Mouse (Mus musculus) testis, postnatal 14 days (tissue): ENCODE data around the gene Tmem115.

ENCODE experiments used
- DNase-seq: peaks from one replicate; pipeline ENCODE4 v3.0.0; 2021; ENCODE audit warnings: low spot score

Gene Tmem115

DNA sequence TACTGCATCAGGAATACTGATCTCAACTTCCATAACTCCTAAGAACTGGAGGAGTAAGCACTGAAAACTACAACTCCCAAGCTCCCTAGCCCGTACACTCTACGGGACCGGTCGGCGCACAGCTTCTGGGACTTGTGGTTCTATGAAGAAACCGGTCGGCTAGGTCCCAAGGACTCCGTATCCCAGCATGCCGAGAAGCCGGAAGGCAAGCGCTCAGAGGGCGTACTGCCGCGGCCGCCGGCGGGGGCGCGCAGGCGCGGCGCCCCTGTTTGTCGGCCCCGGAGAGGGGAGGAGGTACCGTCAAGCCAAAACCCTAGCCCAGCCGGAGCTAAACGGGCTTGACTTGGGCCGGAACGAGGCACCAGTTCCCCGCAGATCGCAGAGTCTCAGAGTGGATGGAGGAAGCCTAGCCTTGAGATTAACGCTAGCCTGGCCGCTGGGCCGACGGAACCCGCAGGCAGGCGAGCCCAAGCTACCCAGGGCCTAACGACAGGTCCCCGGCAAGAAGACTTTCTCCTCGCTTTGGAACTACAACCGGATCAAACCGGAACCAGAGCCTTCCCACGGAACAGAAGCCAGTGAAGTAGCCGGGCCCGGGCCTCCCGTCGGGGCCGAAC is at the start of gene Tmem115:
Gene Tmem115, plus strand, starts transcription at position 155 of the 617 bp plus-strand sequence.
- peak; percentile 96 for DNase-seq

DNA sequence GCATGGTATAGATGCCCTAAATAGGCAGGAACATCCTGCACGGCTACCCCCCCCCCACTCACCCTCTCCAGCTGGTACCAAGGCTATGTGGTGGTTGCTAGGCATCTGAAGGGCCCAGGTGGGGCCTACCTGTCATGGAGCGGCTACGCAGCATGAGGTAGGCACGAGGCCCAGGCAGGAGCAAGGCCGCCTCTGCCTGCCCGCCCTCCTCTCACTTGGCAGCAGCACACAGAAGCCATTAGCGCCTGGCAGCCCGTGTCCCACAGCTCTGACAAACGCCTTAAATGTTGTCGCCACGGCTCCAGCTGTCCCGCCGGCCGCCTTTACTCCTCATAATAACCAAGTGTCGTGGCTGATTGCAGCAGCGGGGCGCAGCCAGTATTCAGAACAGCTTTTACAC is 49.4 kb upstream of the Tmem115 start:
- DNase-seq = no peak

DNA sequence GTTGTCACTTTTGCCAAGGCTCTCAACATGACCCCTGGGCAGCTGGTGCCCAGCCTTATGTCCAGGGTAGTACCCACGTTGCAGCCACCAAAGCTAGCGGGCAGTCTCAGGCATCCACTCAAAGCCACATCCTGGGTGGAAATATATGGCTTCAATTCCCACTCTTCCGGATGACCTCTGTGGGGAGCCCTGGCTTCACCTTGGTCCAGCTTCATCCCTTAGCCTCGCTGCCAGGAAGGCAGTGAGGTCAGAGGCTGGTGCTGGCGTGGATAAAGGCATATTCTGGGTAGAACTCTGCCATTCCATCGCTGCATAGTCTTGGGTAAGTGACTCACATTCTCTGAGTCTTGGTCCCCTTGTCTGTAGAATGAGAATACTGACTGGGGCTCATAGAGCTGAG is 49.0 kb upstream of the Tmem115 start:
- DNase-seq = no peak

DNA sequence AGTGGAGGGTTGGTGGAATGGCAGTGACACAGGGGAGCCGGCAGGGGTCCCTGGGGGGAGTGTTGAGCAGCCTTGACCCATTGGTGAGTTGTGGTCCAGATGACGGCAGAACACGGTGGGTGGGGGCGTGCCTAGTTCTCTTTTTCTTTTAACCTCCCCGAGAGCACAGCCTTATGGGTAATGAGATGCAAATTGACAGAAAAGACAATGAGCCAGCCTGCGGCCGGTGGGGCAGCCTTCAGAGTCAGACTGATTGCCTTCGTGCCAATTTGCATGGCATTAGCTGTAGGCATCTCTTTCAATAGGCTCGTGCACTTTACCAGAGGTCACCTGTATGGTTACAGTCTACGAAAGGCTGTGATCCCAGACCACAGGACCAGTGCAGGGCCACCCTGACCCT is 47.7 kb upstream of the Tmem115 start:
- DNase-seq = no peak

DNA sequence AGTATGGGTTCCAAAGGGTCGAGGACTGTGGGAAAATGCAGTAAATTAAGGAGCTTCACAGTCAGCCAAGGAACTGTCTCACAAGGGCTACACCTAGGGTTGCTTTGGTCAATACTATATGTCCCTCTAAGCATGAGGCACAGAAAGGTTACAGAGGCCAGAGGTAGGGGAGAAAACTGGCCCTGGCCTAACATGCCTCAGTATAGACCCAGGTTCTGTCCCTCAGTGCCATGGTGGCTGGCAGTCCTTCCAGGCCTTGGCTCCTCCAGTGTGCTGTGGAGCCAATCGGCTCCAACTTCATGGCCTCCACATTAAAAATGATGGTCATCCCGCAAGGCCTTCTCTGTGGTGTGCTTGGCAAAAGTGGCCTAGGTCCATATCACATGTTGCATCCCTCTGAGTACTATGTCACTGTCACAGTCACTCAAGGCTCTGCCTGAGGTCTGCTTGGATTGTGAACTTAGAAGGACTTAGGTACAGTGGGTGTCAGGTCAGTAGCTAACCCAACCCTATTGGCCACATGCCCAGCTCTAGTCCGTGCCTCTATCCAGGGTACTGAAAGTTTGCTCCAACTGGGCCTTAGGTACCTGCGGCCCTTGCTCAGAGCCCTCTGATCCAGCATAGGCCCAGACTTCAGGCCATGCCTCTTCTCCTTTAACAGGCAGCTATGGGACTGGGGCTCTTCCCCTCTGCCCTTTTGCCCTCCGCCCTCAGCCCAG is 47.1 kb upstream of the Tmem115 start:
- DNase-seq = no peak

DNA sequence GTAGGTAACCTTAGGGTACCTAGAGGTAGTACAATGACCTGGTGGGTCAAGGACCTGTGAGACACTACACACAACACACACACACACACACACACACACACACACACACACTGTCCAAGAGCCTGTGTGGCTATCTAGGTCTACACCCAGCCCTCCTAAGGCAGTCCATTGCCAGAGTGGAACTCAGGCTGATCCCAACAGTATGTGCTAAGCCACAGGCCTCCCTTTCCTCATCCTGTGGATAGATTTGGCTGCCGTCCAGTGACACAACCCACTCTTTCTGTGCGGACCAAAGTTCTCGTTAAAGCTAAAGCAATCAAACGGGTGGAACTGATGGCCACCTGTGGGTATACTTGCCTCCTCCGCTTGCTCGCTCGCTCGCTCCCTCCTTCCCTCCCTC is 43.6 kb upstream of the Tmem115 start:
- no peak for DNase-seq

DNA sequence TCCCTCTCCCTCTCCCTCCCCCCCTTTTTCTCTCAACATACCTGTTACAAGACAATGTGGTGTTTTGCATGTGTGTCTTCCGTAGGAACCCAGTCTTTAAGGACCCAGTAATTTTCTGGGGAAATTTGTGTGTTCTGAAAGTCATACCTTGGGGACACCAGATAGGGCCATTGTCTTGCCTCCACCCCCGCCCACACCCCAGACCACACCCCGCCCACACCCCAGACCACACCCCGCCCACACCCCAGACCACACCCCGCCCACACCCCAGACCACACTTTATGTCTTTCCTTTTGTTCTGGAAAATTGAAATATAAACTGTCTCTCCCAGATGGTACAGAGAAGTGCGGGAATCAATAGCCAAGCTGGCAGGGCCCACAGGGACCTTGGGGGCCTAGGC is 43.1 kb upstream of the Tmem115 start:
- no peak for DNase-seq

DNA sequence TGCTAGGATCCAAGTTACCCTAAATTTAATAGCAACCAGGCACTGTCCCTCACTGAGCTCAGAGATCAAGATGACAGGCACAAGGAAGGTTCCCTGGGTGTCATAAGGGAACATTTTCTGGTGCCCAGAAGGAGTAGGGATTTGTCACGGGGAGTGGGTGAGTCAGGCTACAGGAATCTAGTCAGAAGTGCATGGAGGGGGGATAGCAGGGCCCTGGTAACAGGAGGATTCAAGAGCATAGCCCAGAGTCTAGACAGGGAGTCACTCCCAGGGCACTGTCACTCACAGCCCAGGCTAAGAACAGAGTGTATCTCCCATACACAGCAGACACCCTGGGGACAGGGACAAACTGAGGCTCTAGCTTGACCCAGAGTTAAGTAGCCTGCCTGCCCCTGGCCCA is 40.2 kb upstream of the Tmem115 start:
- no peak for DNase-seq

DNA sequence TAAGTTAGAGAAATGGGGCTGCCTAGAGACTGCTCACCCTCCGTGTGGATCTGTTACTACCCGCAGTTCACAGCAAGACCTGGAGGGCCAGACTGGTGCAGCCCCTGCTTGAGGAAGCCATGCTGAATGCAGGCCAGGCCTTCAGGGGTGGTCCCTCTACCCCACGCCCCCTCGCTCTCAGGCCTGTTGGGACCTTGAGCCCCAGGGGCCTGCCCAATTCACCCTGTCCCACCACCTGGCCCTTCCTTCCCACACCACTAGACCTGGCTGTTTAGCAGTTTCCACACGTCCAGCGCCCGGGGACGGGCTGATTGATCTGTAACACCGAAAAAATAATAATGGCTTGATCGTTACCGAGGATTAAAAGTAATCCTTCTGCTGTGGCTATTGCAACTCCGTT is 39.5 kb upstream of the Tmem115 start:
- no peak for DNase-seq

DNA sequence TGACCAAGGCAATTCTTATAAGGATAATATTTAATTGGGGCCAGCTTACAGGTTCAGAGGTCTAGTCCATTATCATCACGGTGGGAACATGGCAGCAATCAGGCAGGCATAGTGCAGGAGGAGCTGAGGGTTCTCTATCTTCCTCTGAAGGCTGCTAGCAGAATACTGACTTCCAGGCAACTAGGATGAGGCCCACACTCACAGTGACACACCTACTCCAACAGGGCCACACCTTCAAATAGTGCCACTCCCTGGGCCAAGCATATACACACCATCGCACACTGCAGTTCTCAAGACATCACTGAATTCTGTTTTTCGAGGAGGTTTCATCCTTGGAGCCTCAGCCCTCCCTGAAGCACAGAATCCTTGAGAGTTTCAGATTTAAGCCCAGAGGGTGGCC is 37.4 kb upstream of the Tmem115 start:
- no peak for DNase-seq

DNA sequence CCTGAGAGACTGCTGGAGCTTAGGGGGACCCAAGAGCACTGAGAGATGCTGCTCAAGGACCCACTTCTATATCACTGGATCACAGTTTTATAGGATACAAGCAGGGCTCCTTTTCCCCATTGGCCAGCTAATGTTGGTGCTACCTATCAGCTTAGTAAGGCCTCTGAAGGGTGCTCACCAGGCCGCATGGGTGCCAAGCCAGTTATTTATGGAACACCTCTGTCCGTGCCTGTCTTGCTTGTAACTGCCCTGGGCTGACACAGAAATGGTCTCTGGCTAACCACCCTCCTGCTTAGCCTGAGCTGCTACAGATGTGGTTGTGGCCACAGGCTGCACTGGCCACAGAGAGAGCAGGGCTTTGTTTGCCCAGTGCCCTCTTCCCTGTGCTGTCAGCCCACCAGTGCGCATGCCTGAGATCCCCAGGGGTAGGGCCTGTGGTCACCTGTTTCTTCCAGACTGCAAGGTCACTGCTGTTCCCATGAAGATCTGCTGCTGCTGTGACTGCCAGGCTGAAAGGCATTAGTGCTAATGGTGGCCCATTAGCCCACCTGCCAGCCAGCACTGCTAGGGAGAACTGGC is 32.9 kb upstream of the Tmem115 start:
- DNase-seq = no peak

DNA sequence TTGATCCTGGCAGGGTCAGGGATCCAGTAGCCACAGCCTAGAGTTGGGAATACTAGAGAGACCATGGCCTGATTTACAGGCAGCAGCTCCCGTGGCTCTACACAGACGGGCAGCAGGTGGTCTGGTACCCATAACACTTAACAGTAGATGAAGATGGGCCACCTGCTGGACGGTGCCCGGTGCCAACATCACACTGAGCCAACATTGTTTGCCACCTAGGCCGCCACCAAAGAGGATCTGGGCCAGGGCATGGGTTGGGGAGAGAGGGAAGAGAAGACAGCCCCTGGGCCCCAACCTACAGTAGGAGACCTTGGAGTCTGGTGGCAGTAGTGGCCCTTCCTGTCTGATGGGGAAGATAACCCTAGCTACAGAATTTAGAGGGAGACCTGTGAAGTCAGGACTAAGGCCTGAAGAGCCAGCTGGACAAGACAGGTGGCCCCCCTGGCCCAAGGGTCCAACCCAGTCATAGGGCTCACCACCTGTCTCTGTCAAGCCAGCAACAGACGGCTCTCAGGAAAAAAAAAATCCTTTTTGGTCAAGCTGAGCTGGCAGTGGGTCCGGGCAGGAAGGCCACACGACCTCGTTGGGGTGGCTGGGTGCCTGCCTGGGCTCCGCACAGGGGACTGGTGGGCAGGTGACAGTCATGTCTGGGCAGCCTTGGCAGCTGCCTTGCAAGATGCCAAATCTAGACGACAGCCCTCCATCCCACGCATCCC is 31.5 kb upstream of the Tmem115 start:
- no peak for DNase-seq

DNA sequence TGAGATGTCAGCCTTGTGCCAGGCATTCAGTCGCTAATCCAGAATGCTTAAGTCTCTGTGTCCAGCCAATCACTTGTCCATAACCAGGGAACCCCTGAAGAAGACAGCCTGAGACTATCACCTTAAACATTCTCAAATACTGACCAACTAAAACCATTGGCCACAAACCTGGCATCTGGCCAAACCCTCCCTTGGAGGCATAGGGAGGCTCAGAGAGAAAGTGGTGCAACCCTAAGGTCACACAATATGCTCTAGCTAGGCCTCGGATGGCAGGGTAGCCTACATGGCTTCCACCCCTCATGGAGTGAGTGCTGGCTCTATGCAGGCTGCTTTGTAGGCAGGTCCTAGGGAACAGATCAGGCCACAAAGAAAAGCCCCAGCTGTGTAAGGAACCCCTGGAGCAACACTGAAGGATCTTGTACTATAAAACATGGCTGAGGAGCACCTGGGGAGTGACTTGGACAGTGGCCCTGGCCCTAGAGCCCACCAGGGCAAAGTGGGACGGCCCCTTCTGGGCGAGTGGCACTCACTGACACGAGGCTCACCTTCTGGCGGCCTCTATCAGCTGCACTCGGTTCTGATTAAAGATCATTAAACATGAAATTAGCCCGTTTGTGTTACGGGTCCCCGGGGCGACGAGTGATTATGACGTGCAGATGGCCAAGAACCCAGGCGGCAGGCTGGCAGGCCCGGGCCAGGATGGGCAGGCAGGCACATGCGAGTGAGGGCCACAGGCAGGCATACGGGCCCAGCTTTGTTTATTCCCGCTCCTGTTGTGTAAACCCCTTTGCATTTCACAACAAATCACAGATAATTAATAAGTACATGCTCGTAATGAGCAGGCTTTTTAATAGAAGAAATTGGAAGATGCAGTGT is 28.8 kb upstream of the Tmem115 start:
- DNase-seq = no peak

DNA sequence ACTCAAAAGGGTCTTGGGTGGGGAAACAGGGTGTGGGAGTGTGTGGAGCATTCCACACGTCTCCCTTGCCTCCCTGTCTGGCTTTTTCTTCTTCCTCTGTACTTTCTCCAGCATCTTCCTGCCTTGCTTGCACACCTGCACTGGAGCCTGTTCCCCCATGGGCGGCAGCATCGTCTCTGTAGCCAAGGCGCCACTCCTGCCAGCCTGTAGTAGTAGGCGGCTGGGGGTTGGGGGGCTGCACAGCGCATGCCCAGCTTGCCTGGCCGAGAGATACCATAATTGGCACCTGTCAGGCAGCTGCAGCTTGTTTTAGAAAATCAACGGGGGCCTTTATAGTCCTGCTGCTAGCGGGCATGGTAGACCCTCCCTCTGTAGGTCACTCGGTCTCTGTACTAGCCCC is 25.5 kb upstream of the Tmem115 start:
- no peak for DNase-seq

DNA sequence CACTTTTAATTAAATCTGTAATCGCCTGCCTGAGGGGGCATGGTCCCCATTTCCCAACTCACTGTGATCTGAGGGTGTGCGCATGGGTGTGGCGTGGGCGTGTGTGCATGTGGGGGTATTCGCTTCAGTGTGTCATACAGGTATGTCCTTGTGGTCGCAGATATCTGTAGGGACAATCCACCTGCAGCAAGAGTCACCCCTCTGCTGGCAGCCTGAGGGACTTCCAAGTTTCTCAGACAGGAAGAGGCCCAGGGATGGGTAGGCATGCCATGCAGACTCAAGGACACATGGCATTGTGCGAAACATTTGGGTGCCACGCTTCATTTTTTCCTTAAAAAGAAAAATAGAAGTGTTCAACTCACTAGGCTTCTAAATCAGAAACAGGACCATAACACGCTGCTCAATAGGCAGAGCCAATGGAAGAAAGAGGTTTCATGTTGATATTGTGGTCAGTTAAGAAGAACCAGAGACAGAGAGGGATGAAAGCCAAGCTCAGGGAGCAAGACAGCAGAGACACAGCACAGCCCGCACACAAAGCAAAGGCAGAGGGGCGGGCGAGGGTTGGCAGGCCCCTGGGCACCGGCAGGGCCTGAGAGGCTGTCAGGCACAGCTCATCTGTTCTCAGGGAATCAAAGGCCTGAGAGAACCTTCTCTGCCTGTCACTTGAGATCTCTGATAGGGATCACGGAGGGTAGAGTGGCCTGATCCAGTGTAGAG is 23.2 kb upstream of the Tmem115 start:
- no peak for DNase-seq

DNA sequence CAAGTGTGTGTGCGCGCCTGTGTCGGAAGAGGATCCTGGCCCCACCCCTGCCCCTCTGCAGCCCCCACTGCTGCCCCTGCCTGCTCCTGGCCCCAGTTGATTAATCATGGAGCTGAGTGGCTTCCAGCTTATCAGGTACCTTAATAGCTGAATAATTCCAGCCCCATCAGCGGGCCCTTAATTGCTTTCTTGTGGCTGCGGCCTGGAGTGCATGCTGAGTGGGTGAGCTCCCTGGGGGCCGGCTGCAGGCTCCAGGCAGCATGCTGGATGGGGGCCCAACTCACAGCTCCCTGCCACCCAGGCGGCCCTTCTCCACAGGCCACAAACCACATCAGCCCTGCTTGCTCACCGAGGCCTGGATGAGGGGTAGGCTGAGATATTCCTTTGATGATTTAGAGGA is 22.3 kb upstream of the Tmem115 start:
- no peak for DNase-seq

DNA sequence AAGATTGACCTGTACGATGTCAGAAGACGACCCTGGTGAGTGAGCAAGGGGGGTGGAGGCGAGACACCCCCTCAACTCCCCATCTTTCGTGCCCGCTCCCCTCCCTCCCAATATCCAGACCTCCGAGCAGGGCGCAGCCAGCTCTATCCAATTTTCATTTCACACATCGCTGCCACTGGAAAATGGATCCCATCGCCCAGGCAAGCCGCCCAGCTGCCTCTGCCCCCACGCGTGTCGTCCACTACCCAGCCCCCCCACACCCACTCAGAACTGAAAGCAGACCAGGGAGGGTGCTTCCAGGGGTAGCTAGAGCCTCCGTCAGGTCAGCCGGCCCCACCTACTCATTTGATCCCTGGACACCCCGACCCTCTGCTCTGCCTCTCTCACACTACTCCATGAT is 21.4 kb upstream of the Tmem115 start:
- no peak for DNase-seq

DNA sequence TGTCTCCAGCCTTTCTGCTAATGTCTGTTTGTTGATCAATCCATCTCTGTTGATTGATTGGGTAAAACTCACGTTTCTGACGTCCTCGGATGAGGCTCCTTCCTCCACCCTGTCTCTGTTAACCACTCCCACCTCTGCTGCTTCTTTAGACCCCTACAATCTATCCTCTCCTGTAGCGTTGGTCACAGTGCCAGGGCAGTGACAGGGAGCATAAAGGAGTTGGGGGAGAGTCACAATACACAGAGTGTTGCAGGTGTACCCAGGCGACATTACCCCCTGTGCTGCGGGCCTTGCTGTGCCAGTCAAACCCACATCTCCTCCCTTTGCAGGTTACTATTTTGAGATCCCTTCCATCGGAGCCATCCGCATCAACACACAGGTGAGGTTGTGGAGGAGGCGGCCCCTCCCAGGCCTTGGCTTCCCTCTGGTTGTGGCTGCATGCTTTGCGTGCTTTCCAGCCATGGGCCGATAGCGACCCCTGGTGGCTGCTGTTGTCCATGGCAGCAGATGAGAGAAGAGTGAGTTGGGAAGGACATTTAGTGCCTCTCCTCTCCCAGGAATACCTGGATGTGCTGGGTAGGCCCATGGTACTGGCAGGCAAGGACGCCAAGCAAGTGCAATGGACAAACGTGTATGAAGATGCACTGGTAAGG is 19.3 kb upstream of the Tmem115 start:
- peak; percentile 65 for DNase-seq

DNA sequence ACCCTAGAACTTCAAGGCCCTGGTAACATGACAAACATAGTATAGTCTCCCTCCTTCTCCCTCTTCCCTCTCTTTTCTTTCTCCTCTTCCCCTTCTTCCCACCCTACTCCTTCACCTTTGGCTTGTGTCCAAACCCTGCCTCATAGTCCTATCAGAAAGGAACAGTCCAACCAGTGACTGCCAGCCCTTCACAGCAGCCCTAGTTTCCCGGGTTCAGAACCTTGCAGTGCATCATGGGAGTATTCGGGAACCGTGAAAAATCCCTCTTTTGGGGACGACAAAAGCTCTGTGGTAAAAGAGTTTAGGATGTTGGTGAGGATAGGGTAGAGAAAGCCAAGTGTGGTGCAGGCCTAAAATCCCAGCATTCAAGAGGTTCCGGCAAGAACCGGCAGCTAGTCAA is 13.4 kb upstream of the Tmem115 start:
- no peak for DNase-seq

DNA sequence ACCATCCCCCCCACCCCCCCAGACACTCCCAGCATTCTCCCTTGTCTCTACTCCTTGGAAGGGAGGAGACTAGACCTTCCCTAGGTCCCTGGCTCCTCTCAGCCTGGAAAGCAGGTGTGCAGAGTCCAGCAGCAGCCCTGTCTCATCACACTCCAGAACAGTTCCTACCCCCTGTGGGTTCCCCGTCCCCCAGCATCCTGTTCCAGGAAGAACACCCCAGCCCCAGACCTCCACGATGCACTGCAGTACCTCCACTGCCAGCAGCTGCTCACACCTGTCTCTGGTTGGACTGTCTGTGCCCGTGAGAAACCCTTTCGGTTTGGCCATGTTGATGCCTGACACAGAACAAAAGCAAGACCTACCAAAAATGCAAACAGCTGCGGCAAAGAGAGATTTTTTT is 12.6 kb upstream of the Tmem115 start:
- no peak for DNase-seq
